Mouse (Mus musculus) bone marrow macrophage, adult 2 months (primary cell): Measurements from ENCODE around the gene Slc25a15. TPM values are rescaled to one million over a fixed set of nuclear protein-coding genes. Genes with fewer than 3 reads are reported as not detected.

Source experiments
- H3K27ac ChIP-seq: 2 replicates; pipeline ENCODE4 v1.5.1; 2012; ENCODE audit warnings: low read depth, low read length; ENCODE audit not compliant: insufficient read depth
- H3K4me1 ChIP-seq: 2 replicates; pipeline ENCODE4 v1.6.1; 2012; ENCODE audit warnings: low read length; ENCODE audit not compliant: control insufficient read depth, insufficient read depth
- H3K4me3 ChIP-seq: 2 replicates; pipeline ENCODE4 v1.5.1; 2012; ENCODE audit warnings: mild to moderate bottlenecking, low read length, moderate library complexity; ENCODE audit not compliant: insufficient read depth
- CTCF ChIP-seq: IDR thresholded peaks from 2 replicates; pipeline ENCODE4 v1.5.1; 2012; ENCODE audit warnings: low read depth, mild to moderate bottlenecking, low read length, moderate library complexity
- POLR2A ChIP-seq: IDR thresholded peaks from 2 replicates; pipeline ENCODE4 v1.6.1; 2012; ENCODE audit warnings: mild to moderate bottlenecking, low read depth, low read length, borderline replicate concordance
- polyA plus RNA-seq: library from polyadenylated mRNA; stranded (reverse); fragments of >200 nt; gene quantifications from 2 replicates; pipeline ENCODE4 v1.2.4, GENCODE M21; 2012; ENCODE audit not compliant: missing spikeins, insufficient read depth, insufficient read length

Slc25a15 gene
- polyA plus RNA-seq, 1 experiment, result 4.5 TPM

GRCm38 (mm10) chr8:22395256-22395655 is 3.1 kb downstream of the Slc25a15 start:
- TF ChIP-seq POLR2A (no peak), CTCF (no peak)
- H3K4me3 ChIP-seq, result no peak overlapping the region
- H3K27ac ChIP-seq, result no peak overlapping the region
- peaks cover 4% of the 10 kb centered on the region for H3K4me1 ChIP-seq

- TF ChIP-seq CTCF, result no peak
- TF ChIP-seq POLR2A, result no peak
- no peak overlapping the region for H3K27ac ChIP-seq
- H3K4me3 ChIP-seq, result no peak overlapping the region
- peaks cover 4% of the 10 kb centered on the region for H3K4me1 ChIP-seq
These were observed 3.9 kb downstream of the Slc25a15 start for GRCm38 (mm10) chr8:22394471-22394870.

DNA sequence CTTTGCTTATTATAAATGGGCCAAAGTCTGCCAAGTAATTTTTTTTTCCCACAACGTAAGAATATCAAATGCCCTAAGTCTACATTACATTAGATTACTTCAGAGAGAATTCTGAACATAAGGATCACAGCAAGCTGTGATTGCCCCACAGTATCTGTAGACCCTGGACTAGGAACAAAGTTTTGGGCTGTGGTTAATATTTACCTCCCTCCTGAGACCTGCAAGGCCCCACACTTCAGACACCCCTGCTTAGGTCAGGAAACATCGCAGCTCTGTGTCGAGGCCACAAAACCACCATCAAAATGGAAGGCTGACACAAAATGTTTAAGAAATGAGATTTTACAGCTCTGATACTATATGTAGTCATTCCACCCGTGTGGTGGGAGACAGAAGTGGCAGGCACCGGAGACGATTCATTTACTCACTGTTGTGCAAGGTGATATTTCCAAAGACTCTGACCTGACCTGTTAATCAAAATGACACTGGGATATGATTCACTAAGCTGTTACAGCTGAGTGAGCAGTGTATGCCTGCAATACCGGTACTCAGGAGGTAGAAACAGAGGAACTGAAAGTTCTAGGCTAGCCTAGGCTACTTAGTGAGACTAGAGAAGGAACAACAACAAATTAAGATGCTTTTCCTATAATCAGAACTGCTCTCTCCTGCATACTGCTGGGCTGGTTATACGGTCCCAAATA is 7.5 kb downstream of the Slc25a15 start:
- no peaks in the 10 kb centered on the region for H3K4me1 ChIP-seq
- H3K4me3 ChIP-seq, result no peak overlapping the region
- H3K27ac ChIP-seq, result no peak overlapping the region
- TF ChIP-seq CTCF, result no peak
- TF ChIP-seq POLR2A, result no peak

GRCm38 (mm10) chr8:22389874-22390273 is 8.5 kb downstream of the Slc25a15 start:
- Histone ChIP-seq H3K27ac (no peak overlapping the region), H3K4me3 (no peak overlapping the region), H3K4me1 (no peaks in the 10 kb centered on the region)
- TF ChIP-seq POLR2A, result no peak
- TF ChIP-seq CTCF, result no peak

GRCm38 (mm10) chr8:22385158-22385557 is 13.2 kb downstream of the Slc25a15 start:
- Histone ChIP-seq H3K4me3 (no peak overlapping the region), H3K4me1 (no peaks in the 10 kb centered on the region), H3K27ac (no peak overlapping the region)
- TF ChIP-seq POLR2A (no peak), CTCF (no peak)

GRCm38 (mm10) chr8:22382824-22383595 is 15.4 kb downstream of the Slc25a15 start:
- TF ChIP-seq POLR2A (no peak), CTCF (no peak)
- Histone ChIP-seq H3K4me3 (no peak overlapping the region), H3K27ac (no peak overlapping the region)

DNA sequence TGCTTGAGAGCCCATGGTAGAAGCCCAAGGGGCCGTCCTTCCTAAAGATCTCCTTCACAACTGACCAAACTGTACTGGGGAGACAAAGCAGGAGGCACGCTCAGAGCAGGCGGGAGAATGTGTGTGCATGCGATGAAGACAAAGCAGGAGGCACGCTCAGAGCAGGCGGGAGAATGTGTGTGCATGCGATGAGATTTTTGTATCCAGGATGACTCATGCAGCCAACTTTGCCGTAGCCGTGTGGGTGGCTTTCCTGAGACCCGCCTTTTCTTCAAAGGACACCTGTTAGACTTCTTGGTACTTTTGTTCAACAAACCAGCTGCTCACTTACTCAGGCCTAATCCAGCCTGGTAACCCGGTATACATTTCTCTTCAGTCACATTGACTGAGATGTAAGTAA is 17.5 kb downstream of the Slc25a15 start:
- Histone ChIP-seq H3K4me3 (no peak overlapping the region), H3K27ac (no peak overlapping the region), H3K4me1 (no peaks in the 10 kb centered on the region)
- TF ChIP-seq POLR2A (no peak), CTCF (no peak)

More at GRCm38 (mm10) chr8:22382824-22383595, 15.4 kb downstream of the Slc25a15 start:
- H3K4me1 ChIP-seq, result no peaks in the 10 kb centered on the region

DNA sequence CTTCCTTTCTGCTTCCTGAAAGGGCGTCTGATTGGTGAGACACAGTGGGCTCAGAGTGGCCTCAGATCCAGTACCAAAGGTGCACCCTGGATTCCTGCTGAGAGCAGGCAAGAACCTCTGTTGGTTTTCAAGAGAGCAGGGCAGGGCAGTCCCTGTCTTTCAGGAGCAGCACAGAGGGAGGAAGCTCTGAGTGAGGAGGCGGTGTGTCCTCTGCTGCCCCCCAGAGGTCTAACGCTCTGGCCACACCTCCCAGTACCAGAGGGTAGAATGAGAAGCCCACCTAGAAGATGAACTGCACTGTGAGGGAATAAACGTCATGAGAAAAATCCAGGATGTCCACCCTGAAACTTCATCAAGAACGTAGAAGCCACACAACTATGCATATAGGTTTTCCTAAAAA is 21.5 kb downstream of the Slc25a15 start:
- TF ChIP-seq POLR2A (no peak), CTCF (peak; percentile 47)

GRCm38 (mm10) chr8:22376311-22376710 is 22.1 kb downstream of the Slc25a15 start:
- Histone ChIP-seq H3K4me1 (no peaks in the 10 kb centered on the region), H3K4me3 (no peak overlapping the region), H3K27ac (no peak overlapping the region)
- no peak for TF ChIP-seq CTCF
- no peak for TF ChIP-seq POLR2A

More for the DNA sequence above, 21.5 kb downstream of the Slc25a15 start:
- Histone ChIP-seq H3K4me3 (no peak overlapping the region), H3K4me1 (no peaks in the 10 kb centered on the region), H3K27ac (no peak overlapping the region)

GRCm38 (mm10) chr8:22359882-22360281 is 38.5 kb downstream of the Slc25a15 start:
- Histone ChIP-seq H3K4me3 (no peak overlapping the region), H3K27ac (no peak overlapping the region), H3K4me1 (peaks cover 2% of the 10 kb centered on the region; the same call in 1 of the 2 replicates)
- TF ChIP-seq CTCF (no peak), POLR2A (no peak)
